Mouse (Mus musculus) adrenal gland, adult 2 months (tissue): Measurements from ENCODE around the gene Lpp. TPM values are rescaled to one million over a fixed set of nuclear protein-coding genes. Genes with fewer than 3 reads are reported as not detected.

Experiments used
- DNase-seq: peaks from one replicate; pipeline ENCODE4 v3.0.0; 2021
- polyA plus RNA-seq: library from polyadenylated mRNA; depleted of rRNA; stranded (reverse); fragments of >200 nt; gene quantifications from 2 replicates; pipeline ENCODE4 v1.2.3, GENCODE M21; 2012
- total RNA-seq, 2 experiments: library from RNA; stranded (reverse); gene quantifications; 2 replicates each; pipeline ENCODE4 v1.2.3; 2021

The Lpp gene
- total and polyA plus RNA-seq, 3 experiments = 32.3 to 94.8 (median 35.1) TPM

- DNase-seq = no peak
These were observed 108.5 kb downstream of the Lpp start for GRCm38 (mm10) chr16:24501628-24502294.

GRCm38 (mm10) chr16:24502295-24502823 lies 109.1 kb downstream of the Lpp start:
- DNase-seq = no peak

GRCm38 (mm10) chr16:24504838-24505605 lies 111.7 kb downstream of the Lpp start:
- DNase-seq = peak; percentile 73

GRCm38 (mm10) chr16:24506237-24506636 lies 112.9 kb downstream of the Lpp start:
- DNase-seq = no peak

GRCm38 (mm10) chr16:24506740-24507139 lies 113.4 kb downstream of the Lpp start:
- DNase-seq = peak; percentile 74

- peak; percentile 89 for DNase-seq
These were observed 114.7 kb downstream of the Lpp start for GRCm38 (mm10) chr16:24507927-24508540.

GRCm38 (mm10) chr16:24509100-24509812 lies 115.9 kb downstream of the Lpp start:
- DNase-seq = no peak

GRCm38 (mm10) chr16:24509813-24510166 lies 116.5 kb downstream of the Lpp start:
- no peak for DNase-seq

- DNase-seq = no peak
These were observed 119.9 kb downstream of the Lpp start for GRCm38 (mm10) chr16:24513228-24513627.

- DNase-seq = no peak
These were observed 121.8 kb downstream of the Lpp start for GRCm38 (mm10) chr16:24514802-24515727.

GRCm38 (mm10) chr16:24516993-24517392 lies 123.7 kb downstream of the Lpp start:
- DNase-seq = peak; percentile 68

GRCm38 (mm10) chr16:24517501-24518042 lies 124.3 kb downstream of the Lpp start:
- peak; percentile 70 for DNase-seq

GRCm38 (mm10) chr16:24518785-24519184 lies 125.5 kb downstream of the Lpp start:
- DNase-seq = no peak

- DNase-seq = no peak
These were observed 133.9 kb downstream of the Lpp start for GRCm38 (mm10) chr16:24527219-24527618.

- no peak for DNase-seq
These were observed 138.4 kb downstream of the Lpp start for GRCm38 (mm10) chr16:24531681-24532080.

GRCm38 (mm10) chr16:24535221-24535620 lies 141.9 kb downstream of the Lpp start:
- DNase-seq = no peak

GRCm38 (mm10) chr16:24536261-24536660 lies 143.0 kb downstream of the Lpp start:
- DNase-seq = no peak

GRCm38 (mm10) chr16:24539003-24539402 lies 145.7 kb downstream of the Lpp start:
- DNase-seq = no peak

GRCm38 (mm10) chr16:24542864-24543263 lies 149.6 kb downstream of the Lpp start:
- DNase-seq = no peak

GRCm38 (mm10) chr16:24545366-24545765 lies 152.1 kb downstream of the Lpp start:
- no peak for DNase-seq

GRCm38 (mm10) chr16:24558458-24558857 lies 165.2 kb downstream of the Lpp start:
- DNase-seq = peak; percentile 28
